11 mouse cellular contexts compared by ENCODE assay signal in the genomic region with DNA sequence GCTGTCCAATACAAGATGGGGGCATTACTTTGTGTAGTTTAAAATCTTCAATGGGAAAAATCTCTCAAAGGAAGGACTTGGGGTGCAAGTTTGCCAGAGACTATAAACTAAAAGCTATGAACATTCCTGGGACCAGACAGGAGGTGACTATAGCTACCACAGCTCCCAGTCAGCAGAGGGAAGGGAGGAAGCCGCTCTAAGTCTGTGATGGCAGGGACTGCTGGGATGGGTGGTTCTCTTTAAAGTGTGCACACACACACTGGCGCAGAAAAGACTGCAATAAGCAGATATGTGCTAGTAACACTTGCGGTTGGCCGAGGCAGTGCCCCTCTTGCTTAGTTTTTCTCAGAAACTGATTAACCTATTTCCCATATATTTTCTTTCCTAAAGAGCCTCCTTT. TPM values are rescaled to one million over a fixed set of nuclear protein-coding genes. Genes with fewer than 3 reads are reported as not detected.
DNase-seq lines count a peak whose midpoint lies in the region; ATAC-seq and TF ChIP-seq lines count a peak whose summit lies in the region.
"Had no signal": no experiment of that assay in that cellular context is flagged by ENCODE, and none has a peak within 500 bp of the region (broad histone marks: within the 10 kb centered on the region; RNA-seq: fewer than 3 reads in every experiment).

No protein-coding gene starts in this region.

- peak overlapping the region; percentile 89 for H3K27ac ChIP-seq in forebrain, embryonic 15.5 days (replicated peaks)
- no peak overlapping the region for H3K27ac ChIP-seq in forebrain, embryonic 11.5 days (ENCODE audit: low read depth, low read length)
- H3K27ac ChIP-seq in layer of hippocampus, adult 2 months: peak overlapping the region; percentile 92
- H3K27ac ChIP-seq in forebrain, embryonic 16.5 days (ENCODE audit: low read length): peak overlapping the region; percentile 86
- H3K27ac ChIP-seq in liver, embryonic 15.5 days (replicated peaks): no peak overlapping the region

- H3K9me3 ChIP-seq in forebrain, embryonic 15.5 days: no peaks in the 10 kb centered on the region
- H3K9me3 ChIP-seq in forebrain, embryonic 11.5 days (ENCODE audit: control insufficient read depth, low read length): no peaks in the 10 kb centered on the region
- no peaks in the 10 kb centered on the region for H3K9me3 ChIP-seq in forebrain, embryonic 16.5 days (ENCODE audit: control insufficient read depth, low read length)
- no peaks in the 10 kb centered on the region for H3K9me3 ChIP-seq in liver, embryonic 15.5 days (replicated peaks)

- H3K4me3 ChIP-seq in forebrain, embryonic 15.5 days: no peak overlapping the region
- no peak overlapping the region for H3K4me3 ChIP-seq in forebrain, embryonic 11.5 days (ENCODE audit: low read depth, low read length)
- no peak overlapping the region for H3K4me3 ChIP-seq in layer of hippocampus, adult 2 months
- H3K4me3 ChIP-seq in forebrain, embryonic 16.5 days (replicated peaks; ENCODE audit: low read length): no peak overlapping the region
- H3K4me3 ChIP-seq in liver, embryonic 15.5 days (replicated peaks): no peak overlapping the region

- H3K27me3 ChIP-seq in forebrain, embryonic 15.5 days: no peaks in the 10 kb centered on the region
- H3K27me3 ChIP-seq in forebrain, embryonic 11.5 days (ENCODE audit: control insufficient read depth, insufficient read depth, low read length): no peaks in the 10 kb centered on the region
- no peaks in the 10 kb centered on the region for H3K27me3 ChIP-seq in forebrain, embryonic 16.5 days (replicated peaks; ENCODE audit: control insufficient read depth, insufficient read depth, low read length)
- H3K27me3 ChIP-seq in liver, embryonic 15.5 days: no peaks in the 10 kb centered on the region

- no peak overlapping the region for H3K4me2 ChIP-seq in forebrain, embryonic 15.5 days (replicated peaks)
- no peak overlapping the region for H3K4me2 ChIP-seq in forebrain, embryonic 11.5 days (ENCODE audit: low read depth, low read length, severe bottlenecking)
- no peak overlapping the region for H3K4me2 ChIP-seq in forebrain, embryonic 16.5 days (ENCODE audit: low read length)
- 0 out of 2 replicates have a peak overlapping the region, but pooled peaks have one; percentile 2 for H3K4me2 ChIP-seq in liver, embryonic 15.5 days

- peaks cover 44% of the 10 kb centered on the region for H3K4me1 ChIP-seq in forebrain, embryonic 15.5 days
- H3K4me1 ChIP-seq in forebrain, embryonic 11.5 days (replicated peaks; ENCODE audit: control insufficient read depth, insufficient read depth, low read length): no peaks in the 10 kb centered on the region
- H3K4me1 ChIP-seq in forebrain, embryonic 16.5 days (replicated peaks; ENCODE audit: control insufficient read depth, insufficient read depth, low read length): peaks cover 34% of the 10 kb centered on the region
- H3K4me1 ChIP-seq in liver, embryonic 15.5 days (replicated peaks): peaks cover 43% of the 10 kb centered on the region

- H3K9ac ChIP-seq in forebrain, embryonic 15.5 days (replicated peaks): no peak overlapping the region
- H3K9ac ChIP-seq in forebrain, embryonic 11.5 days (ENCODE audit: low read length): no peak overlapping the region
- no peak overlapping the region for H3K9ac ChIP-seq in forebrain, embryonic 16.5 days (replicated peaks; ENCODE audit: low read depth, low read length)
- no peak overlapping the region for H3K9ac ChIP-seq in liver, embryonic 15.5 days

- no peaks in the 10 kb centered on the region for H3K36me3 ChIP-seq in forebrain, embryonic 15.5 days
- no peaks in the 10 kb centered on the region for H3K36me3 ChIP-seq in forebrain, embryonic 11.5 days (ENCODE audit: control insufficient read depth, insufficient read depth, low read length)
- no peaks in the 10 kb centered on the region for H3K36me3 ChIP-seq in forebrain, embryonic 16.5 days (ENCODE audit: control insufficient read depth, insufficient read depth)
- H3K36me3 ChIP-seq in liver, embryonic 15.5 days (replicated peaks): no peaks in the 10 kb centered on the region

- no peak for TF ChIP-seq CTCF in layer of hippocampus, adult 2 months (conservative IDR thresholded peaks at IDR 0.05)

- DNase-seq in forebrain, embryonic 11.5 days (ENCODE audit: low spot score): no peak
- DNase-seq in layer of hippocampus, adult 2 months (ENCODE audit: low spot score in 2 of 2): no peak
- DNase-seq in layer of hippocampus, postnatal 36 days: no peak
- DNase-seq in layer of hippocampus, adult 11-12 months (ENCODE audit: low spot score): no peak
- DNase-seq: kidney, adult 11 months; retina, postnatal 1 day; thymus, adult 2 months had no signal

- peak; percentile 69 for ATAC-seq in forebrain, embryonic 15.5 days (replicated peaks)
- no peak for ATAC-seq in forebrain, embryonic 11.5 days (replicated peaks; ENCODE audit: low FRiP score)
- peak; percentile 77 for ATAC-seq in forebrain, embryonic 16.5 days
- ATAC-seq in liver, embryonic 15.5 days (ENCODE audit: insufficient read depth): peak; percentile 37; the same call in 1 of the 2 replicates
- no peak for ATAC-seq in erythroblast, adult 5-6 weeks (replicated peaks; ENCODE audit: low FRiP score, poor library complexity, severe bottlenecking)

- 70% methylated on average over 4 of the region's 4 CpGs for WGBS in forebrain, embryonic 15.5 days
- WGBS in forebrain, embryonic 11.5 days: 92% methylated on average over 4 of the region's 4 CpGs
- WGBS in forebrain, embryonic 16.5 days: 68% methylated on average over 4 of the region's 4 CpGs
- WGBS in liver, embryonic 15.5 days (ENCODE audit: insufficient replicate concordance): 20% methylated on average over 4 of the region's 4 CpGs

RNA-seq across cellular contexts. Expression of gene Crtc3, which starts 27.6 kb away (rescaled TPM):
- polyA plus RNA-seq in forebrain, embryonic 15.5 days (2015; fragmentation: Nextera tagmentation; extraction: Ambion mirVana): 17.0 and 20.9 TPM in 2 replicates
- polyA plus RNA-seq in forebrain, embryonic 11.5 days (2014; fragmentation: Nextera tagmentation; extraction: Ambion mirVana): 11.9 and 15.5 TPM in 2 replicates
- 10 to 100 TPM; 21.0 to 24.4 TPM for total RNA-seq in layer of hippocampus, adult 2 months (2021)
- total RNA-seq in layer of hippocampus, postnatal 36 days (2021): 10 to 100 TPM; 18.3 to 22.2 TPM
- 18.2 and 20.1 TPM in 2 replicates for polyA plus RNA-seq in forebrain, embryonic 16.5 days (2015; fragmentation: Nextera tagmentation; extraction: Ambion mirVana)
- polyA plus RNA-seq in liver, embryonic 15.5 days (2015; fragmentation: Nextera tagmentation; extraction: Ambion mirVana): 4.2 TPM in 2 replicates
- total RNA-seq in erythroblast, adult 5-6 weeks (2015; ENCODE audit: low replicate concordance): 1.5 and 2.1 TPM in 2 replicates
- total RNA-seq in erythroblast, adult 5-6 weeks (2017; ENCODE audit: low replicate concordance): 3.6 and 11.8 TPM in 2 replicates

Comparison
In these comparisons a context has a peak if more than half of its experiments do, and no peak if none do; other contexts are left out.
1. ATAC-seq: peak in forebrain, embryonic 15.5 days (single experiment), forebrain, embryonic 16.5 days (single experiment) and liver, embryonic 15.5 days (single experiment); none in forebrain, embryonic 11.5 days (single experiment) and erythroblast, adult 5-6 weeks (single experiment).
2. H3K27ac ChIP-seq: peak in forebrain, embryonic 15.5 days (single experiment), layer of hippocampus, adult 2 months (single experiment) and forebrain, embryonic 16.5 days (single experiment); none in forebrain, embryonic 11.5 days (single experiment) and liver, embryonic 15.5 days (single experiment).